In the genomic region with DNA sequence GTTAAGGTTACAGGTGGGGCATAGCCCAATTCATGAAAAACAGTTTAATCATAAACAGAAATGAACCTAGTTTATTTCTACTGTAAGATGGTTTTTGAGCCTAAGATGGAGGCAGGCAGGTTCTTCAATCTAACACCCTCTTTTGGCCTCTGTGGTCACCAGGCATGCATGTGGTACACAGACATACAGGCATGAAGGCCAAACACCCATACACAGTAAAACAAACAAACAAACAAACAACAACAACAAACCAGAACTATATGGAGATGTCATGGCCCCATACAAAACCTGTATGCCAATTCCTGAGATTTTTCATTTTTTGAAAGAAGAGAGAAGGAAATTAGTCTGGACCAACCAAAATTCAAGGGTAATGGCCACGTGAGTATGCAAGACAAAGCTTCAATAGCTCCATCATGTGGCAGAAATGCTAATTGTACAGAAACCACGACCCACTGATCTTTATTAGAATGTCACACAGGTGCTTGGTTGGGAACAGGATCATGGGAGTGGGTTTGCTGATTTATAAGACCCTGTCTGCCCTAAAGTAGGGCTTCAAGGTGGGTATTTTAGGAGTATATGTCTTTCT, we compare ENCODE assay signal across 8 mouse cellular contexts. TPM values are rescaled to one million over a fixed set of nuclear protein-coding genes. Genes with fewer than 3 reads are reported as not detected.
A peak's percentile ranks its signal among the peaks of the same experiment; 100 is the strongest.
DNase-seq lines count a peak whose midpoint lies in the region; ATAC-seq lines count a peak whose summit lies in the region.

No protein-coding gene starts in this region.

- H3K4me2 ChIP-seq in midbrain, embryonic 14.5 days (ENCODE audit: low read length): no peak overlapping the region

- no peaks in the 10 kb centered on the region for H3K36me3 ChIP-seq in midbrain, embryonic 14.5 days (ENCODE audit: control insufficient read depth, insufficient read depth, low read length)

- no peak overlapping the region for H3K4me3 ChIP-seq in midbrain, embryonic 14.5 days (replicated peaks; ENCODE audit: low read depth, low read length)

- no peak overlapping the region for H3K27ac ChIP-seq in midbrain, embryonic 14.5 days (replicated peaks; ENCODE audit: low read depth, low read length)

- 2% methylated on average over 2 of the region's 2 CpGs for WGBS in midbrain, embryonic 14.5 days

- no peaks in the 10 kb centered on the region for H3K4me1 ChIP-seq in midbrain, embryonic 14.5 days (ENCODE audit: control insufficient read depth, insufficient read depth, low read length)

- no peaks in the 10 kb centered on the region for H3K27me3 ChIP-seq in midbrain, embryonic 14.5 days (ENCODE audit: control insufficient read depth, insufficient read depth, low read length)

- no peaks in the 10 kb centered on the region for H3K9me3 ChIP-seq in midbrain, embryonic 14.5 days (ENCODE audit: control insufficient read depth, low read length)

- DNase-seq in gastrocnemius, adult 18-20 months (ENCODE audit: low spot score): peak; percentile 55
- no peak for DNase-seq in gastrocnemius, postnatal 10 days
- peak; percentile 65 for DNase-seq in ES-CJ7 (ENCODE audit: low read depth, low spot score)
- DNase-seq in cerebellum, postnatal 14 days: peak; percentile 75 to 81
- peak; percentile 56 for DNase-seq in heart, postnatal 4 days
- peak; percentile 23 for DNase-seq in left cerebral cortex, postnatal 4 days
- peak; percentile 82 for DNase-seq in midbrain, embryonic 14.5 days
- no peak for DNase-seq in testis, postnatal 10 days (ENCODE audit: low spot score)

- no peak overlapping the region for H3K9ac ChIP-seq in midbrain, embryonic 14.5 days (replicated peaks; ENCODE audit: low read length)

- peak; percentile 68; the same call in 1 of the 2 replicates for ATAC-seq in midbrain, embryonic 14.5 days (ENCODE audit: low FRiP score, low TSS enrichment)

- intact Hi-C loops in left cerebral cortex, postnatal 4 days (cut with DNase I): no loop called here

RNA-seq across cellular contexts. Expression of a gene that starts 15.2 kb away (rescaled TPM):
- total RNA-seq in gastrocnemius, adult 18-20 months (2021): under 1 TPM in 1 of 2 experiments, not detected in 1; 0.43 TPM
- total RNA-seq in gastrocnemius, postnatal 10 days (2021): 1 to 10 TPM in 1 of 2 experiments, under 1 TPM in 1; 0.77 to 1.4 TPM
- total RNA-seq in heart, postnatal 4 days (2021): 1 to 10 TPM; 8.6 to 9.4 TPM
- total RNA-seq in left cerebral cortex, postnatal 4 days (2021): 1 to 10 TPM; 5.8 to 6.9 TPM
- polyA plus RNA-seq in midbrain, embryonic 14.5 days (2014; fragmentation: Nextera tagmentation; extraction: Ambion mirVana): 2.0 and 3.3 TPM in 2 replicates

RNA-seq across cellular contexts. Expression of a gene that starts 16.6 kb away (rescaled TPM):
- 10 to 100 TPM; 50.8 to 72.0 TPM for total RNA-seq in gastrocnemius, adult 18-20 months (2021)
- total RNA-seq in gastrocnemius, postnatal 10 days (2021): 10 to 100 TPM; 74.7 to 84.1 TPM
- 10 to 100 TPM; 27.2 to 30.0 TPM for total RNA-seq in heart, postnatal 4 days (2021)
- total RNA-seq in left cerebral cortex, postnatal 4 days (2021): 1 to 10 TPM; 5.6 to 6.2 TPM
- 19.7 and 33.6 TPM in 2 replicates for polyA plus RNA-seq in midbrain, embryonic 14.5 days (2014; fragmentation: Nextera tagmentation; extraction: Ambion mirVana)

RNA-seq across cellular contexts. Expression of a gene that starts 24.8 kb away (rescaled TPM):
- total RNA-seq in gastrocnemius, adult 18-20 months (2021): under 1 TPM; 0.38 to 0.57 TPM
- 1 to 10 TPM in 1 of 2 experiments, under 1 TPM in 1; 0.49 to 1.4 TPM for total RNA-seq in gastrocnemius, postnatal 10 days (2021)
- total RNA-seq in heart, postnatal 4 days (2021): under 1 TPM; 0.77 to 0.88 TPM
- total RNA-seq in left cerebral cortex, postnatal 4 days (2021): 10 to 100 TPM; 13.7 to 15.4 TPM
- 23.5 and 24.7 TPM in 2 replicates for polyA plus RNA-seq in midbrain, embryonic 14.5 days (2014; fragmentation: Nextera tagmentation; extraction: Ambion mirVana)

RNA-seq across cellular contexts. Expression of a gene that starts 31.5 kb away (rescaled TPM):
- 1 to 10 TPM; 3.3 to 3.8 TPM for total RNA-seq in gastrocnemius, adult 18-20 months (2021)
- 1 to 10 TPM; 4.6 to 5.3 TPM for total RNA-seq in gastrocnemius, postnatal 10 days (2021)
- 1 to 10 TPM; 7.4 to 7.9 TPM for total RNA-seq in heart, postnatal 4 days (2021)
- total RNA-seq in left cerebral cortex, postnatal 4 days (2021): 1 to 10 TPM; 8.3 to 9.3 TPM
- polyA plus RNA-seq in midbrain, embryonic 14.5 days (2014; fragmentation: Nextera tagmentation; extraction: Ambion mirVana): 23.3 and 25.4 TPM in 2 replicates

RNA-seq across cellular contexts. Expression of a gene that starts 40.0 kb away (rescaled TPM):
- total RNA-seq in gastrocnemius, adult 18-20 months (2021): 1 to 10 TPM; 2.9 to 3.7 TPM
- 10 to 100 TPM in 1 of 2 experiments, 1 to 10 TPM in 1; 7.2 to 10.0 TPM for total RNA-seq in gastrocnemius, postnatal 10 days (2021)
- 10 to 100 TPM; 23.1 to 51.0 TPM for total RNA-seq in heart, postnatal 4 days (2021)
- 1 to 10 TPM; 5.3 to 5.7 TPM for total RNA-seq in left cerebral cortex, postnatal 4 days (2021)
- polyA plus RNA-seq in midbrain, embryonic 14.5 days (2014; fragmentation: Nextera tagmentation; extraction: Ambion mirVana): 11.7 and 19.5 TPM in 2 replicates

Comparison
In these comparisons a context has a peak if more than half of its experiments do, and no peak if none do; other contexts are left out.
1. DNase-seq: peak in gastrocnemius, adult 18-20 months (single experiment), ES-CJ7 (single experiment), cerebellum, postnatal 14 days (2 of 2), heart, postnatal 4 days (single experiment), left cerebral cortex, postnatal 4 days (single experiment) and midbrain, embryonic 14.5 days (single experiment); none in gastrocnemius, postnatal 10 days (single experiment) and testis, postnatal 10 days (single experiment).
2. RNA of a gene that starts 24.8 kb away (total RNA-seq): 13.7 to 15.4 TPM in left cerebral cortex, postnatal 4 days; 0.49 to 1.4 TPM in gastrocnemius, postnatal 10 days, 0.77 to 0.88 TPM in heart, postnatal 4 days and 0.38 to 0.57 TPM in gastrocnemius, adult 18-20 months; every median in the first group is over 4 times any median in the second.